Mouse (Mus musculus): ENCODE measurements around the gene Synpo2.

DNA sequence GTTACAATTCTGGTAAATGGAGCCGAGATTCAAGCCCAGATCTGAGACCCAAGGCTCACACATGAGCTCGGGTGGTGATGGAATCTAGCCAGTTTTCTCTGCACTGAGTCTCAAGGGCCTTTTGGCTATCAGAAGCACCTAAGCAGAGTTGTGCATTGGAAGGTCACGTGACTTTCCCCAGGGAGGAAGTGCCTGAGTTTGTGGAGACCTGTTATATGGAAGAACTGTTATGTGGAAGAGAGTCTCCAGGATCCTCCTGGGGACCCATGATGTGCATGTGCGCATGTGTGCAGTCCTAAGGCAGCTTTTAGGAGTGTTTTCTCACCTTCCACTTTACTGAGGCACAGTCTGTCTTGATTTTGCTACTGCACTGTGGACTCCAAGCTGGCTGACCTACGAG, 63.8 kb downstream of the Synpo2 start:
- no peak for TF ChIP-seq POLR2A (IDR thresholded peaks at IDR 0.05; ENCODE audit: borderline replicate concordance, low read depth, low read length)
- TF ChIP-seq CTCF (IDR thresholded peaks at IDR 0.05; ENCODE audit: low read depth, low read length), result no peak

Measured in bone marrow macrophage, adult 2 months (primary cell).